Mouse (Mus musculus) limb, embryonic 11.5 days (tissue): ENCODE data around the gene Prkca. TPM values are rescaled to one million over a fixed set of nuclear protein-coding genes. Genes with fewer than 3 reads are reported as not detected.
A peak's percentile ranks its signal among the peaks of the same experiment; 100 is the strongest.

Experiments used
- ATAC-seq: fragments of 200-750 bp; cut with Nextera tagmentation; 2 replicates; pipeline ENCODE4 v1.8.0; 2017; ENCODE audit warnings: low read depth; ENCODE audit not compliant: insufficient number of reproducible peaks, low FRiP score, low TSS enrichment
- DNase-seq: peaks from one replicate; pipeline ENCODE4 v3.0.0-alpha.2; 2015; ENCODE audit warnings: low spot score
- H3K27ac ChIP-seq: fragments of 300-500 bp; sonication (generic); replicated peaks from 2 replicates; pipeline ENCODE4 v1.5.1; 2014; ENCODE audit warnings: low read depth, mild to moderate bottlenecking, low read length
- H3K27me3 ChIP-seq: fragments of 300-500 bp; sonication (generic); 2 replicates; pipeline ENCODE4 v1.6.1; 2014; ENCODE audit warnings: mild to moderate bottlenecking, low read length, mixed read lengths; ENCODE audit not compliant: control insufficient read depth, insufficient read depth
- H3K36me3 ChIP-seq: fragments of 300-500 bp; sonication (generic); 2 replicates; pipeline ENCODE4 v1.6.1; 2014; ENCODE audit warnings: mild to moderate bottlenecking, low read length, moderate library complexity, mixed read lengths; ENCODE audit not compliant: control insufficient read depth, insufficient read depth
- H3K4me1 ChIP-seq: fragments of 300-500 bp; sonication (generic); 2 replicates; pipeline ENCODE4 v1.6.1; 2014; ENCODE audit warnings: low read length, mixed read lengths; ENCODE audit not compliant: control insufficient read depth, insufficient read depth
- H3K4me2 ChIP-seq: fragments of 300-500 bp; sonication (generic); 2 replicates; pipeline ENCODE4 v1.6.1; 2014; ENCODE audit warnings: low read depth, mild to moderate bottlenecking, moderate library complexity; ENCODE audit not compliant: severe bottlenecking
- H3K4me3 ChIP-seq: fragments of 300-500 bp; sonication (generic); 2 replicates; pipeline ENCODE4 v1.5.1; 2014; ENCODE audit warnings: low read depth, low read length
- H3K9ac ChIP-seq: fragments of 300-500 bp; sonication (generic); 2 replicates; pipeline ENCODE4 v1.6.1; 2014; ENCODE audit warnings: mild to moderate bottlenecking, low read length
- H3K9me3 ChIP-seq: fragments of 300-500 bp; sonication (generic); 2 replicates; pipeline ENCODE4 v1.6.1; 2016; ENCODE audit warnings: low read length; ENCODE audit not compliant: control insufficient read depth
- whole genome bisulfite sequencing: fragments of 180-500 bp; shearing (Covaris S2); extraction: QIAGEN DNeasy Blood & Tissue Kit; methylation state at CpG from one replicate; pipeline ENCODE4 v1.1.7; 2014; 5-methylcytosine and 5-hydroxymethylcytosine counted together
- polyA plus RNA-seq: library from polyadenylated mRNA; unstranded; fragments of >200 nt; fragmentation: Nextera tagmentation; extraction: Ambion mirVana; gene quantifications from 2 replicates; pipeline ENCODE4 v1.2.1, GENCODE M21; 2014

Gene Prkca
- polyA plus RNA-seq, 1 experiment from 2014 or later = 6.3 TPM

GRCm38 (mm10) chr11:107993792-107994191, 349.9 kb downstream of the Prkca start:
- 83% methylated on average over 2 of the region's 3 CpGs for WGBS
- no peak for ATAC-seq

GRCm38 (mm10) chr11:107992500-107992899, 351.2 kb downstream of the Prkca start:
- Histone ChIP-seq H3K9me3 (no peaks in the 10 kb centered on the region), H3K4me1 (0 out of 2 replicates have a peak, but pooled peaks cover 3% of the 10 kb centered on the region), H3K27me3 (no peaks in the 10 kb centered on the region), H3K4me2 (no peak overlapping the region), H3K36me3 (no peaks in the 10 kb centered on the region), H3K27ac (no peak overlapping the region), H3K9ac (no peak overlapping the region), H3K4me3 (no peak overlapping the region)
- ATAC-seq (no peak), DNase-seq (no peak)
- 53% methylated on average over 11 of the region's 11 CpGs for WGBS

More at GRCm38 (mm10) chr11:107993792-107994191, 349.9 kb downstream of the Prkca start:
- Histone ChIP-seq H3K27me3 (no peaks in the 10 kb centered on the region), H3K4me2 (no peak overlapping the region), H3K9ac (no peak overlapping the region), H3K4me3 (no peak overlapping the region), H3K9me3 (no peaks in the 10 kb centered on the region), H3K4me1 (0 out of 2 replicates have a peak, but pooled peaks cover 3% of the 10 kb centered on the region), H3K27ac (no peak overlapping the region), H3K36me3 (no peaks in the 10 kb centered on the region)
- DNase-seq = no peak

GRCm38 (mm10) chr11:107991990-107992389, 351.7 kb downstream of the Prkca start:
- no peak for ATAC-seq
- Histone ChIP-seq H3K4me2 (no peak overlapping the region), H3K27me3 (no peaks in the 10 kb centered on the region), H3K27ac (no peak overlapping the region), H3K36me3 (no peaks in the 10 kb centered on the region), H3K9me3 (no peaks in the 10 kb centered on the region), H3K4me1 (0 out of 2 replicates have a peak, but pooled peaks cover 3% of the 10 kb centered on the region), H3K9ac (no peak overlapping the region), H3K4me3 (no peak overlapping the region)
- no peak for DNase-seq
- WGBS = 66% methylated on average over 7 of the region's 7 CpGs

- no peak for ATAC-seq
- Histone ChIP-seq H3K4me3 (no peak overlapping the region), H3K4me1 (no peaks in the 10 kb centered on the region), H3K36me3 (no peaks in the 10 kb centered on the region), H3K9ac (no peak overlapping the region), H3K4me2 (no peak overlapping the region), H3K9me3 (no peaks in the 10 kb centered on the region), H3K27me3 (no peaks in the 10 kb centered on the region), H3K27ac (no peak overlapping the region)
- whole genome bisulfite sequencing = 82% methylated on average over 6 of the region's 6 CpGs
- no peak for DNase-seq
Observed at GRCm38 (mm10) chr11:107989241-107989640, 354.5 kb downstream of the Prkca start.

GRCm38 (mm10) chr11:107985941-107986340, 357.8 kb downstream of the Prkca start:
- DNase-seq (no peak), ATAC-seq (no peak)
- H3K4me2 ChIP-seq = no peak overlapping the region
- no peaks in the 10 kb centered on the region for H3K9me3 ChIP-seq
- no peak overlapping the region for H3K4me3 ChIP-seq
- 85% methylated on average over 3 of the region's 3 CpGs for WGBS
- no peak overlapping the region for H3K27ac ChIP-seq
- no peaks in the 10 kb centered on the region for H3K27me3 ChIP-seq
- no peak overlapping the region for H3K9ac ChIP-seq
- no peaks in the 10 kb centered on the region for H3K36me3 ChIP-seq
- no peaks in the 10 kb centered on the region for H3K4me1 ChIP-seq

GRCm38 (mm10) chr11:107983883-107984282, 359.8 kb downstream of the Prkca start:
- Histone ChIP-seq H3K4me2 (no peak overlapping the region), H3K9ac (no peak overlapping the region), H3K36me3 (no peaks in the 10 kb centered on the region), H3K27me3 (no peaks in the 10 kb centered on the region), H3K9me3 (no peaks in the 10 kb centered on the region), H3K4me1 (no peaks in the 10 kb centered on the region), H3K4me3 (no peak overlapping the region), H3K27ac (no peak overlapping the region)
- ATAC-seq (no peak), DNase-seq (no peak)
- WGBS = 82% methylated on average over 12 of the region's 12 CpGs

GRCm38 (mm10) chr11:107983224-107983623, 360.5 kb downstream of the Prkca start:
- WGBS = 58% methylated on average over 5 of the region's 5 CpGs

GRCm38 (mm10) chr11:107982225-107982896, 361.4 kb downstream of the Prkca start:
- Histone ChIP-seq H3K36me3 (no peaks in the 10 kb centered on the region), H3K9me3 (no peaks in the 10 kb centered on the region), H3K27me3 (no peaks in the 10 kb centered on the region), H3K4me3 (no peak overlapping the region), H3K4me1 (no peaks in the 10 kb centered on the region), H3K27ac (no peak overlapping the region), H3K9ac (no peak overlapping the region), H3K4me2 (no peak overlapping the region; the same call in 1 of the 2 replicates)
- ATAC-seq (no peak), DNase-seq (peak; percentile 89)
- WGBS = 24% methylated on average over 16 of the region's 16 CpGs

More at GRCm38 (mm10) chr11:107983224-107983623, 360.5 kb downstream of the Prkca start:
- DNase-seq = no peak
- H3K4me1 ChIP-seq = no peaks in the 10 kb centered on the region
- ATAC-seq = no peak
- no peaks in the 10 kb centered on the region for H3K36me3 ChIP-seq
- H3K9me3 ChIP-seq = no peaks in the 10 kb centered on the region
- H3K27ac ChIP-seq = no peak overlapping the region
- no peak overlapping the region for H3K4me3 ChIP-seq
- no peaks in the 10 kb centered on the region for H3K27me3 ChIP-seq
- no peak overlapping the region for H3K4me2 ChIP-seq
- no peak overlapping the region for H3K9ac ChIP-seq
